Mouse (Mus musculus) embryo, embryonic 11 days (tissue): ENCODE measurements around the gene Spag17.
A peak's percentile ranks its signal among the peaks of the same experiment; 100 is the strongest.

ENCODE experiments used
- DNase-seq: peaks from one replicate; pipeline ENCODE4 v3.0.0-alpha.2; 2015

Gene Spag17

DNA sequence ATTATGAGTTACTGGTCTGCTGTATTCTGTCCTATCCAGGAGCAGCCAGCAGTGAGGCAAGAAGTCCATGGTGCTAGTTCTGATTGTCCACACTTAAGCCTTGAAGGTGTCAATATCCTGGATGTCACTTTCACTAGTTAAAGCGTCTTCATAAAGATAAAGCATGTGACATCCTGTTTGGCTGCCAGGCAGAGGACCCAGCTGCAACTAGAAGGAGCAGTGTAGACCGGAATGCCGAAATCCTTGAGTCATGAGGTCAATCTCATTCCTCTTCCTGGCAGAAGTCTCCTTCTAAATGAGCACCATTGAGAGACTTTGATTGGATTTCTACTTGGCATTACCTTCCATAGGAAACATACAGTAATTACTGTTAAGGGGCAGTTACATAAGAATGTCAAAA, 295.3 kb downstream of the Spag17 start:
- DNase-seq: no peak

- peak; percentile 82 for DNase-seq
These were observed 304.2 kb downstream of the Spag17 start for GRCm38 (mm10) chr3:100189444-100189843.

GRCm38 (mm10) chr3:100189861-100190260, 304.7 kb downstream of the Spag17 start:
- no peak for DNase-seq
